Mouse (Mus musculus) left cerebral cortex, adult 2 months (tissue): Measurements from ENCODE around the gene Ccl7. TPM values are rescaled to one million over a fixed set of nuclear protein-coding genes. Genes with fewer than 3 reads are reported as not detected.
A peak's percentile ranks its signal among the peaks of the same experiment; 100 is the strongest.

Source experiments
- DNase-seq, 2 experiments: peaks; one replicate each; pipeline ENCODE4 v3.0.0; 2021 to 2022; ENCODE audit warnings: low spot score in 2 of 2, mixed read lengths in 1 of 2; ENCODE audit errors: extremely low spot score in 1 of 2
- H3K27ac ChIP-seq: fragments of 200-600 bp; 2 replicates; pipeline ENCODE4 v1.8.1; 2022
- H3K4me3 ChIP-seq: fragments of 200-600 bp; 2 replicates; pipeline ENCODE4 v1.8.1; 2022
- CTCF ChIP-seq: fragments of 200-600 bp; IDR thresholded peaks from 2 replicates; pipeline ENCODE4 v1.8.1; 2022; ENCODE audit warnings: antibody characterized with exemption, mild to moderate bottlenecking, moderate library complexity
- intact Hi-C: fragments of 180-260 bp; cut with DNase I; formaldehyde crosslinking; loops from one replicate; pipeline ENCODE4 v1.15.1; 2025
- long read RNA-seq, 2 experiments: library from polyadenylated mRNA; stranded (forward); transcript quantifications; one replicate each; pipeline ENCODE4 v2.0.0; 2021; ENCODE audit warnings: borderline mapping rate in 2 of 2
- total RNA-seq, 2 experiments: library from RNA; stranded (reverse); gene quantifications; 2 replicates each; pipeline ENCODE4 v1.2.3; 2021

Gene Ccl7
- not detected for total RNA-seq
- long read RNA-seq, experiment 1, result 0 reads
- long read RNA-seq, experiment 2, result 0 reads

DNA sequence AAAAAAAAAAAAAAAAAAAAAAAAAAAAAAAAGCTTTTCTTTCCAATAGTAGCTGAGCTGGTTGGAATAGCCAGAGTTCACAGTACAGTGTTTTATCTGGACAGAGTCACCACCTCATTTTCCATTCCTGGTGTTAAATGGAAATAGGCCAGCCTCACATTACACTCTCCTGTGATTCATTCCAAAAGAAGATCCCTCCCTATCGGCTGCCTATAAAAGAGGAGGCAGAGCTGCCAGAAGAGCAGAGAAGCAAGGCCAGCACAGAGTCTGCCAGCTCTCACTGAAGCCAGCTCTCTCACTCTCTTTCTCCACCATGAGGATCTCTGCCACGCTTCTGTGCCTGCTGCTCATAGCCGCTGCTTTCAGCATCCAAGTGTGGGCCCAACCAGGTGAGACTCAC is at the start of gene Ccl7:
Gene Ccl7 (plus strand): TSS at position 242 of the 400 bp plus-strand sequence.
- TF ChIP-seq CTCF, result no peak
- intact Hi-C loops, result no loop called here
- H3K27ac ChIP-seq, result no peak within 1 kb of the TSS
- DNase-seq, result no peak
- H3K4me3 ChIP-seq, result no peak within 1 kb of the TSS

DNA sequence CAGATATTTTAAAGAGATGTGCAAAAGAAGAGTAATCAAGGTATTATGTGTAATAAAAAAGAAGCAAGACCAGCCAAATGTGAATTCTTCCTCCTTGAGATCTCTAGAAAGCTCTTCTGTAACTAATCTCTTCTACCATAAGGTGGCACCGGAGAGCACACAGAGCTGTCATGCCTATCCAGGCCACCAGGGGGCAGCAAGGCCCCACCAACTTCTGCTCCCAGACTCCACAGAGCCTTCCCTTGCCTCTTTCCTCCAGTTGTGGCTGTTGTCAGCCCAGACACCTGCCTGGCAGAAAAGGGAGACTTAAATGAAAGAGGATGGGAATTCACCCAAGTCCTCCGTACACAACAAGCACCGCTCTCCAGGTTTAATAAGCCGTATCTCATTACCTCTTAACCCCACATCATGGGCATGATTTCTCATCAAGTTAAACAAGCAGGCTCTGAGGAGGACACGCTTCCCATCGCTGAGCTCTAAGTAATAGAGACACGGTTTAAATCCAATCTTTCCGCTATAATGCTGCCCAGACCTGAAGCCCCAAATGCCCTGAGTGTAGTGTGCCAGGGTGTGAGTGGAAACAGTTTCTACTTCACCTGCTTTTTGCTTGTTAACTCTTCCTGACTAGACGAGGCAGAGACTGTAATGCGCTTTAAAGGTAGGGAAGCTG is 49.2 kb upstream of the Ccl7 start:
- intact Hi-C loops, result loop anchor here (1.0 to 5.0 kb wide), 2 partner anchors 41 to 181 kb away; partner anchors contain the start of genes Ccl2 and Gm17268
- Histone ChIP-seq H3K4me3 (no peak overlapping the region), H3K27ac (no peak overlapping the region)
- DNase-seq, result peak; percentile 78 to 79
- no peak; the same call in none of the 2 replicates for TF ChIP-seq CTCF

DNA sequence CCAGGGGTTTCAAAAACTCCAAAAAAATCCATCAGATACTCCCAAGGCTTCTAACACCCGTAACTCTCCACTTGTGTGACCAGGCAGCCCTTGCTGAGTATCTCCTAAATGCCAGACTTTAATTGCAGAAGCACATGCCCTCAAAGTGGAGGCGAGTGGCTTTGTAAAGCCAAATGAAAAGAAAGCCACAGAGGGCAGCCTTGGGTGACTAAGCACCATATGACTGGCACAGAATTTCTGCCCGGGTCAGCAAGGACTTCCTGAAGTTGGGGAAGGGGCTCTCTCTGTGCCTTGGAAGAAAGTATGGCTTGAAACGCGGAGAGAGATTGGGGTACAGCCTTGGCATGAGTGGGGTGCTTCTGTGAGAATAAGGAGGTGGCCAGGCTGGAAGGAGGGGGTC is 48.4 kb upstream of the Ccl7 start:
- intact Hi-C loops, result loop anchor here (5.0 kb wide), 1 partner anchor 40 kb away; the partner anchor contains the start of genes Ccl2 and Gm17268

DNA sequence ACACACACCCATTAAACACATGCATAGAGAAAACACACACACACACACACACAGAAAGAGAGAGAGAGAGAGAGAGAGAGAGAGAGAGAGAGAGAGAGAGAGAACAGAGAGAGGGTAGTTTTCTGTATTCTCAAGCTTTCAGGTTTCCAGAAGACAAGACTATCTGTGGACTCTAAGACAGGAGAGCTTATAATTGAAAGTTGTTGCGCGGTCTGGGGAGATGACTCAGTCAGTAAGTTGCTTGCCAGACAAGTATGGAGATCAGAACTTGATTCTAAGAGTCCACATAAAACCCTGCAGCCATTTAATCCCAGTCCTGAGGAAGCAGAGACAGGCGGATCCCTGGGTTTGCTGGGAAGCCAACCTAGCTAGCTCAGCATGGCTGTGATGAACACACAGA is 46.9 kb upstream of the Ccl7 start:
- intact Hi-C loops, result loop anchor here (5.0 kb wide), 1 partner anchor 39 kb away; the partner anchor contains the start of genes Ccl2 and Gm17268
- H3K27ac ChIP-seq, result no peak overlapping the region
- no peak for TF ChIP-seq CTCF
- no peak overlapping the region for H3K4me3 ChIP-seq
- no peak for DNase-seq

More for the DNA sequence above, 48.4 kb upstream of the Ccl7 start:
- no peak for TF ChIP-seq CTCF
- no peak for DNase-seq
- Histone ChIP-seq H3K4me3 (no peak overlapping the region), H3K27ac (no peak overlapping the region)

DNA sequence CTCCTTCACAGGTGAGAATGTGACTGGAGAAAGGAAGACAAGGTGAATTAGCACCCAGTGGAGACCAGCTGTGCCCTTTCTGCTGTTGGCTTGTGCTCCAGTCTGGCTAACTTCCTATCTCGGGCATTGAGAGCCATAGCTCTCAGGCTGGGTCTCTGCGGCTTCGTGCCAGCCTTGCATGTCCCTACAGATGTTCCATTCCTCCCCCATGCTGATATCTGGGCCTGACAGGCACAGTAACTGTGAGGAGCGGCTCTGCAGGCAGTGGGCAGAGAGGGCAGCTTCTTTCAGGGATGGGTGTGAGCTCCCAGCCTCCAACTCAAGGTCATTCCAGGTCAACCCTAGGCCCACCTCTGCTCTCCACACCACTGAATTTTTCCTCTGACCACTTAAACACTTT is 46.0 kb upstream of the Ccl7 start:
- no peak overlapping the region for H3K4me3 ChIP-seq
- intact Hi-C loops, result loop anchor here (5.0 kb wide), 1 partner anchor 38 kb away; the partner anchor contains the start of genes Ccl2 and Gm17268
- DNase-seq, result no peak
- no peak overlapping the region for H3K27ac ChIP-seq
- TF ChIP-seq CTCF, result no peak

DNA sequence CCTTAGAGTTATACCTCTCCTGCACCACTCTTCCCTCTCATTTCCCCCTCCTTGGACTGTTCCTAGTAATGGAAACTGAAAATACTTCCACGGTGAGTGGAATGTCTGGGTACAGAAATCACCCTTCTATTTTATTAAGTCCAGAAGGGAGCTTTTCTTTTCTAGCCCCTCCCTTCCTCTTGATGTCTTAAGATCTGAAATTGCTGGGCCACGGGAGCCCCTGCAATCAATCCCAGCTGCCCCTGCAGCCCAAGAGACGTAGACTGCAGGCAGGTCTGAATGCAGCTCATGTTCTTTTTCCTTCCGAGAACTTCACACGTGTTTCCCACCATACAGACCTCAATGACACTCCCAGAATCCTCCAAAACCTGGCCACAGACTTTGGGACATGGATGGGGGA is 44.9 kb upstream of the Ccl7 start:
- intact Hi-C loops, result no loop called here
- H3K4me3 ChIP-seq, result no peak overlapping the region

DNA sequence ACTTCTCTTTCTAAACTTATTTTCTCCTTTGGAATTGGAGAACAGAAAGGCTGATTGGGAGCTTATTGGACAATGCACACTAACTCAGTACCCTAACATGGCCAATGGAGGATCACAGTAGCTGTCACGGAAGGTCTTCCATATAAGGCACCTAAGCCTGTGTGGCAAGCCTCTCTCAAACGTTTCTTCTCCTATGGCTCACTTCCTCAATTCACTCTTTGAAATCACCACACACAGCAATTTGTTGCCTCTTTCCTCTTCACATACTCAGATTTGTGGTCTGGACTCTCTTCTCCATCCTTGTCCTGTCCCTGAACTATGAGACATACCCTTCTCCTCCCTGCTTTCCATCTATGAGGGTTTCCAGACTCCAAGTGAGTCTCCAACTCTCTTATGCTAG is 40.7 kb upstream of the Ccl7 start:
- Histone ChIP-seq H3K4me3 (no peak overlapping the region), H3K27ac (no peak overlapping the region)
- intact Hi-C loops, result no loop called here
- DNase-seq, result no peak
- TF ChIP-seq CTCF, result no peak

More for the DNA sequence above, 44.9 kb upstream of the Ccl7 start:
- H3K27ac ChIP-seq, result no peak overlapping the region
- DNase-seq, result no peak
- TF ChIP-seq CTCF, result no peak

DNA sequence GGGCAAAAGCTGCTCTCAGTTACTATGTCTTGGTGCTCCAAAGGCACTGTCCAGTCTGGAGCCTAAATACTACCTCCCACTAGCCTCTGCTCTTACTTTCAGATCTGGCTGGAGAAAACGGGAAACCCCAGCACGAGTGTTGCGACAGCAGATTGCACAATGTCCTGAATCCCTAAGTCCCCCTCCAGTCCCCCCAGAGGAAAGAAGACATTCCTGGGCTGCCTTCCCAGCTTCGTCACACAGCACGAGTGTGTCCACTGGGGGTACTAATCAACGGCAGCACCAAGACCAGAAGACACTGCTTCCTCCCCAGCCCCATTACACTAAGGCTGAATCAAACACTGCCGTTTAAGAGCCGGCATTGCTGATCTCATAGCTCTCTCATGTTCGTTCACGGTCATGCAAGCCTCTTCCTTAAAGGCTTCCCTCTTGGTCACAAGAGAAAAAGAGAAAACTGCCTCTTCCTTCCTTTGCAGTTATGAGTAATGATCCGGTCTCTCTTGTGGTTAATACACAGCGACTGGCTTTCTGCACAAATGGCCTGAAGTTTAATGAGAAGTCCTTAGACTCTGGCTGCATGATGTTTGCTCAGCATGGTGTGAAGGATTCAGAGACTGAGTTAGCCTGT is 38.6 kb upstream of the Ccl7 start:
- no peak for TF ChIP-seq CTCF
- intact Hi-C loops, result no loop called here
- no peak overlapping the region for H3K27ac ChIP-seq
- DNase-seq, result no peak
- H3K4me3 ChIP-seq, result no peak overlapping the region

DNA sequence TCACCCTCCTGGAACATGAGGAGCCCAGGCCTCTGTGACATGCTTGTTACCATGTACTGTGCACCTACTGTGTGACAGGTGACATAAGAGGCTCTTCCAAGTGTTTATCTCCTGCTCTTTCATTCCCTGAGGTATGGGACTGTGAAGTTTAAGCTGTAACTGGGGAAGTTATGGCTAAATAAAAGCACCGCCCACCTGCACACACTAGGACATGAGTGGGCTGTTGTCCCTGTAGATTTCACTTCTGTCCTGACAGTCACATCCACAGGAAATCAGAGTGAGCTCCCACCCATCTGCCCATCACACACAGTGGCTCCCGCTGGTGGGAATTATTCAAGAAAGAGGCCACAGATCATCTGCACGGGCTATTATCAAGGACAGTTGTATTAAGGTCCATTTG is 35.4 kb upstream of the Ccl7 start:
- H3K27ac ChIP-seq, result no peak overlapping the region
- peak; percentile 1; the same call in 1 of the 2 replicates for TF ChIP-seq CTCF

DNA sequence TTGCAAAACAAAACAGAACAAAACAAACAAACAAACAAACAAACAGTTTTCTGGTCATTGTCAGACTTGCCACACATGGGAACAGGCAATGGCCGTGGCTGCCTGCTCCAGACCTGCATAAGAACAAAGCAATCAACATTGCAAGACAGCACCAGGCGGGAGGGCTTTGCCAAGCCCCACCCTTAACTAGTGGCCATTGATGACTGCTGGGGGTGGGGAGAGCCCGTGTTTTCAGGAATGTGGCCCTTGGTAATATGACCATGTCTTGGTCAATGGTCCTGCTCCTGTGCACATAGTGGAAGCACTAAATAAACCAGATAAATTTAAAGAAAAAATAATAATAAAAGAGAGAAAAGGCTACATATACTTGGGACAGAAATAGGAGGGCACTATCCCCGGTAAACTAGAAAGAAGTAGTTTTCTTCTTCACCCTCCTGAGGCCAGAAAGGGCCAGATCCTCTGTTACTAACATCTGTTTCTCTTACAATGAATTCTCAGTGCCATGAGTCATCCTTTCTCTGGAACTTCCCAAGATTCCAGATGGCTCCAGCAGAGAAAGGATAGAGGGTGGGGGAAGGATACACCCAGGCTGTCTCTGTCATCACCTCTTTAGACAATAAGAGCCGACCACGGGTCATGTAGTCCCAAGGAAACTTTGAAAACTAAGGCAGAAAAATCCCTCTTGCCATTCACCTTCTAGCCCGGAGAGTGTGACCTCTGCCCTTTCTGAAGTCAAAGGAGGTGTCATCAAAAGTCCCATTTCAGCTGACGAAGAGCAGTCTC is 33.9 kb upstream of the Ccl7 start:
- no peak overlapping the region for H3K27ac ChIP-seq
- no peak overlapping the region for H3K4me3 ChIP-seq
- intact Hi-C loops, result no loop called here
- no peak for TF ChIP-seq CTCF
- no peak for DNase-seq

More for the DNA sequence above, 35.4 kb upstream of the Ccl7 start:
- intact Hi-C loops, result no loop called here
- H3K4me3 ChIP-seq, result no peak overlapping the region
- DNase-seq, result peak in 1 of 2 experiments; percentile 21

DNA sequence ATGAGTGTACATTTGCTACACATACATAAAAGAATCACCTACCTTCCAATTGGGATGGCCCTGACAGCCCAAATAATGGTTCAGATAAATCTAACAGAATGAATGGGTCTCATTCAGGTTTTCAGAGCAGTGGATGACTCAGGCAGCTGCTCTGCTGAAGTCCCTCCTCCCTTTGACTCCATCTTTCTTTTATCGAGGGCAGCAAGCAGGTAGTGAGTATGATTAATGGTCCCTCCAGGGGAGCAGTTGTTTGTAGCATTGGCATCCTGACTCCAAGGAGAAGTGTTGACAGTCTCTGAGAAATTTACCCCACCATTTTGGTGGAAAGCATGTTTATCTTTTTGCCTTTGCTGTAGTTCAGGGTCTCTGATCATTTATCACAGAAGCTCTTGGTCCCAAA is 31.8 kb upstream of the Ccl7 start:
- DNase-seq, result no peak
- intact Hi-C loops, result no loop called here
- H3K4me3 ChIP-seq, result no peak overlapping the region
- TF ChIP-seq CTCF, result no peak
- no peak overlapping the region for H3K27ac ChIP-seq

DNA sequence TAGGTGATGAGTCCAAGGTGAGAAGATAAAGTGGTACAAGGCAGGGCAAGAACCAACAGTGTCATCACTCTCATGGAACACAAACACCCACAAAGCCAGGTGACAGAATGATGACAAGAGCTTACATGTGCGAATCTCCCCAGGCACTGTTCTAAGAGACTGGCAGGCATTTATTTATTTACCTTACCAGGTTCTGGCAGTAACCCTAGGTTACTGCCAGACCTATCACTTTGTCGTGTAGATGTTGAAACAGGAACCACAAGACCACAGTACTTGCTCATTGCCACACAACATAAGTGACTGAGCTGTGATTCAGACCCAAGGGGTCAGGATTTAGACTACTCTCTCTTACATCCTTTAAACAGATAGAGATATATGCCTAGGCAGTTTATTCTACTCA is 30.4 kb upstream of the Ccl7 start:
- H3K4me3 ChIP-seq, result no peak overlapping the region
- intact Hi-C loops, result no loop called here

More for the DNA sequence above, 30.4 kb upstream of the Ccl7 start:
- DNase-seq, result no peak
- no peak overlapping the region for H3K27ac ChIP-seq
- TF ChIP-seq CTCF, result no peak
